Mouse (Mus musculus): ENCODE data around the gene Yipf3.

DNA sequence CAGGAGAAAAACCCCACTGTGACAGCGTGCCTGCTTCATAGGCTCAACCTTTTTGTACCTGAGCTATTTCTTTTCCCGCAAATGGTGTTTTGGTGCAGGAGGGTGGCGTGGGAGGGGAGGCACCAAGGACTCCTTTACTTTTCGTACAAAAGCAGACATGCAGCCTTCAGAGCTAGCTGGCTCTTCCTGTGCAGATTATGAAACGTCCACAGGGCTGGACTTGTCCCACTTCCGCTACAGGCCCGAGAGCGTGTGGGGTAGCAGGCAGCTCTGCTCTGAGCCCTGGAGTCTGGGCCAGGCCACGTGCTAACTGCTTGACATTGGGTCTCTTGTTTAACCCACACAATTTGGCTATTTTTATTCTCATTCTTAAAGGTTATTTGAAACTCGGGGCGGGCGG lies 54.0 kb downstream of the Yipf3 start:
- TF ChIP-seq POLR2A (IDR thresholded peaks at IDR 0.05; ENCODE audit: extremely low read depth, insufficient read depth, low read length), result no peak
- no peak for TF ChIP-seq CTCF (IDR thresholded peaks at IDR 0.05; ENCODE audit: low read depth, low read length)
